Mouse (Mus musculus) small intestine, adult 2 months (tissue): ENCODE measurements around the gene Ccndbp1.

Source experiments
- CTCF ChIP-seq: fragments of 200-500 bp; IDR thresholded peaks from 2 replicates; pipeline ENCODE4 v1.5.1; 2012; ENCODE audit warnings: low read depth, mild to moderate bottlenecking, control low read depth, inconsistent platforms, low read length, moderate library complexity, mixed read lengths; ENCODE audit not compliant: insufficient replicate concordance, insufficient read length; ENCODE audit errors: extremely low read depth
- POLR2A ChIP-seq: fragments of 200-500 bp; IDR thresholded peaks from 2 replicates; pipeline ENCODE4 v1.6.1; 2012; ENCODE audit warnings: low read depth, mild to moderate bottlenecking, control low read depth, inconsistent platforms, low read length, moderate library complexity

DNA sequence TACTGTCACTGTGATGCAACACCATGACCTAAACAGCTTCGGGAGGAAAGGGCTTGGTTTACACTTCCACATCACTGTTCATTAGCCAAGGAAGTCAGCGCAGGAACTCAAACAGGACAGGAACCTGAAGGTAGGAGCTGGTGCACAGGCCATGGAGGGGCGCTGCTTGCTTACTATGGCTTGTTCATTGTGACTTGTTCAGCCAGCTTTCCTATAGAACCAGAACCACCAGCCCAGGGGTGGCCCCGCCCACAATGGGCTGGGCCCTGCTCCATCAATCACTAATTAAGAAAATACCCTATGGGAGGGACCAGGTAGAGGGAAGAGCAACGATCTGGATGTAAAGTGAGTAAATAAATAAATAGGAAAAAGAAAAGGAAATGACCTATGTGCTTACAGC is 35.2 kb upstream of the Ccndbp1 start:
- TF ChIP-seq CTCF (no peak), POLR2A (no peak)
